8 mouse cellular contexts compared by ENCODE assay signal in genomic region chrX:155262235-155262914, GRCm38 (mm10). TPM values are rescaled to one million over a fixed set of nuclear protein-coding genes. Genes with fewer than 3 reads are reported as not detected.
DNase-seq lines count a peak whose midpoint lies in the region; ATAC-seq and TF ChIP-seq lines count a peak whose summit lies in the region.

Gene Acot9 (plus strand): TSS chrX:155262443.

- H3K36me3 ChIP-seq in embryonic facial prominence, embryonic 14.5 days (ENCODE audit: control insufficient read depth, insufficient read depth, low read length), result no peaks in the 10 kb centered on the region
- no peaks in the 10 kb centered on the region; the same call in none of the 2 replicates for H3K36me3 ChIP-seq in heart, adult 2 months (ENCODE audit: control insufficient read depth, insufficient read depth, low read length)
- no peaks in the 10 kb centered on the region for H3K36me3 ChIP-seq in limb, embryonic 13.5 days
- no peaks in the 10 kb centered on the region for H3K36me3 ChIP-seq in midbrain, embryonic 16.5 days (ENCODE audit: control insufficient read depth, insufficient read depth, low read length)

- H3K9me3 ChIP-seq in embryonic facial prominence, embryonic 14.5 days (ENCODE audit: control insufficient read depth, low read length), result no peaks in the 10 kb centered on the region
- no peaks in the 10 kb centered on the region for H3K9me3 ChIP-seq in limb, embryonic 13.5 days
- no peaks in the 10 kb centered on the region for H3K9me3 ChIP-seq in midbrain, embryonic 16.5 days (replicated peaks; ENCODE audit: control insufficient read depth, low read length, poor library complexity, severe bottlenecking)

- peak within 1 kb of the TSS; percentile 51 for H3K4me2 ChIP-seq in embryonic facial prominence, embryonic 14.5 days (ENCODE audit: low read depth, low read length)
- peak within 1 kb of the TSS; percentile 60 for H3K4me2 ChIP-seq in limb, embryonic 13.5 days (replicated peaks)
- H3K4me2 ChIP-seq in midbrain, embryonic 16.5 days (ENCODE audit: low read length), result peak within 1 kb of the TSS; percentile 55

- H3K27ac ChIP-seq in embryonic facial prominence, embryonic 14.5 days (replicated peaks; ENCODE audit: low read depth, low read length), result peak within 1 kb of the TSS; percentile 68
- peak within 1 kb of the TSS; percentile 95 for H3K27ac ChIP-seq in heart, adult 2 months
- no peak within 1 kb of the TSS for H3K27ac ChIP-seq in limb, embryonic 13.5 days
- peak within 1 kb of the TSS; percentile 64 for H3K27ac ChIP-seq in midbrain, embryonic 16.5 days (ENCODE audit: low read length)

- peak; percentile 100 for ATAC-seq in embryonic facial prominence, embryonic 14.5 days (ENCODE audit: low read depth)
- ATAC-seq in limb, embryonic 13.5 days (ENCODE audit: low FRiP score, low read depth), result peak; percentile 99
- ATAC-seq in midbrain, embryonic 16.5 days, result peak; percentile 100

- WGBS in embryonic facial prominence, embryonic 14.5 days, result 26% methylated on average over 26 of the region's 37 CpGs
- WGBS in heart, adult 2 months, result 24% methylated on average over 36 of the region's 37 CpGs
- WGBS in limb, embryonic 13.5 days, result 25% methylated on average over 37 of the region's 37 CpGs
- WGBS in midbrain, embryonic 16.5 days, result 25% methylated on average over 36 of the region's 37 CpGs

- intact Hi-C loops in heart, adult 2 months (cut with DNase I), result loop anchor here (1.0 kb wide), 2 partner anchors 46 to 118 kb away; partner anchors contain the start of gene Sat1

- peak; percentile 78 for TF ChIP-seq CTCF in heart, adult 2 months (IDR thresholded peaks at IDR 0.05)

- no peaks in the 10 kb centered on the region for H3K27me3 ChIP-seq in embryonic facial prominence, embryonic 14.5 days (replicated peaks; ENCODE audit: control insufficient read depth, insufficient read depth, low read length)
- no peaks in the 10 kb centered on the region for H3K27me3 ChIP-seq in heart, adult 2 months (ENCODE audit: control insufficient read depth, insufficient read depth, low read length)
- no peaks in the 10 kb centered on the region for H3K27me3 ChIP-seq in limb, embryonic 13.5 days
- H3K27me3 ChIP-seq in midbrain, embryonic 16.5 days (ENCODE audit: control insufficient read depth, insufficient read depth, low read depth, low read length), result no peaks in the 10 kb centered on the region

- peak within 1 kb of the TSS; percentile 78 for H3K9ac ChIP-seq in embryonic facial prominence, embryonic 14.5 days (ENCODE audit: low read depth, low read length)
- H3K9ac ChIP-seq in heart, adult 2 months (ENCODE audit: low read depth, low read length), result peak within 1 kb of the TSS; percentile 81
- H3K9ac ChIP-seq in limb, embryonic 13.5 days, result peak within 1 kb of the TSS; percentile 70
- H3K9ac ChIP-seq in midbrain, embryonic 16.5 days (ENCODE audit: low read depth, low read length), result peak within 1 kb of the TSS; percentile 74

- no peaks in the 10 kb centered on the region for H3K4me1 ChIP-seq in embryonic facial prominence, embryonic 14.5 days (ENCODE audit: control insufficient read depth, insufficient read depth, low read length)
- no peaks in the 10 kb centered on the region; the same call in none of the 2 replicates for H3K4me1 ChIP-seq in heart, adult 2 months (ENCODE audit: control insufficient read depth, insufficient read depth, low read length)
- no peaks in the 10 kb centered on the region for H3K4me1 ChIP-seq in limb, embryonic 13.5 days
- H3K4me1 ChIP-seq in midbrain, embryonic 16.5 days (ENCODE audit: control insufficient read depth, insufficient read depth, low read length), result no peaks in the 10 kb centered on the region

- TF ChIP-seq POLR2A in heart, adult 2 months (IDR thresholded peaks at IDR 0.05; ENCODE audit: insufficient read depth, low read depth, low read length), result peak; percentile 88

- DNase-seq in 3T3-L1 (ENCODE audit: low read depth, low spot score), result peak; percentile 93
- DNase-seq in adrenal gland, postnatal 4 days (ENCODE audit: low spot score in 2 of 2), result peak; percentile 50 to 70
- DNase-seq in embryonic facial prominence, embryonic 14.5 days (ENCODE audit: low spot score), result peak; percentile 93
- peak; percentile 88 to 93 for DNase-seq in heart, adult 2 months
- peak; percentile 89 to 91 for DNase-seq in kidney, adult 8-10 months
- peak; percentile 58 to 87 for DNase-seq in spleen, postnatal 10 days (ENCODE audit: low spot score in 2 of 2)

- 0 out of 2 replicates have a peak, but pooled peaks have one; percentile 32 for TF ChIP-seq EP300 in heart, adult 2 months (IDR thresholded peaks at IDR 0.05; ENCODE audit: insufficient read depth, low read depth, low read length)

- H3K79me2 ChIP-seq in heart, adult 2 months (replicated peaks; ENCODE audit: control insufficient read depth, insufficient read depth, low read length), result peaks cover 2% of the 10 kb centered on the region; the same call in 1 of the 2 replicates

- peak within 1 kb of the TSS; percentile 55 for H3K4me3 ChIP-seq in embryonic facial prominence, embryonic 14.5 days (ENCODE audit: low read depth, low read length)
- H3K4me3 ChIP-seq in heart, adult 2 months, result peak within 1 kb of the TSS; percentile 63
- H3K4me3 ChIP-seq in limb, embryonic 13.5 days, result peak within 1 kb of the TSS; percentile 56
- peak within 1 kb of the TSS; percentile 57 for H3K4me3 ChIP-seq in midbrain, embryonic 16.5 days (ENCODE audit: low read depth, low read length)

RNA-seq across cellular contexts. Expression of gene Acot9, which starts in this region (rescaled TPM):
- 10 to 100 TPM; 36.2 to 38.2 TPM for total RNA-seq in adrenal gland, postnatal 4 days (2021)
- polyA plus RNA-seq in embryonic facial prominence, embryonic 14.5 days (2014; fragmentation: Nextera tagmentation; extraction: Ambion mirVana), result 52.2 and 55.1 TPM in 2 replicates
- 10 to 100 TPM; 24.0 to 26.1 TPM for total RNA-seq in heart, adult 2 months (2021)
- polyA plus RNA-seq in heart, adult 2 months (2012; rRNA removed), result 11.5 and 21.1 TPM in 2 replicates
- 40.2 and 40.9 TPM in 2 replicates for polyA plus RNA-seq in limb, embryonic 13.5 days (2015; fragmentation: Nextera tagmentation; extraction: Ambion mirVana)
- 46.9 and 49.9 TPM in 2 replicates for polyA plus RNA-seq in midbrain, embryonic 16.5 days (2015; fragmentation: Nextera tagmentation; extraction: Ambion mirVana)
